Mouse (Mus musculus) heart, adult 8-10 months (tissue): ENCODE data around the gene Iqch. TPM values are rescaled to one million over a fixed set of nuclear protein-coding genes. Genes with fewer than 3 reads are reported as not detected.
A peak's percentile ranks its signal among the peaks of the same experiment; 100 is the strongest.

ENCODE experiments used
- DNase-seq: peaks from one replicate; pipeline ENCODE4 v3.0.0; 2022; ENCODE audit warnings: low spot score
- total RNA-seq, 4 experiments: library from RNA; stranded (reverse); gene quantifications; 2 replicates each; pipeline ENCODE4 v1.2.4; 2022

Gene Iqch
- total RNA-seq, 4 experiments from 2014 or later = not detected

GRCm38 (mm10) chr9:63495786-63496185 is 106.5 kb downstream of the Iqch start:
- no peak for DNase-seq

GRCm38 (mm10) chr9:63493746-63494145 is 108.5 kb downstream of the Iqch start:
- DNase-seq = no peak

GRCm38 (mm10) chr9:63492291-63492690 is 110.0 kb downstream of the Iqch start:
- no peak for DNase-seq

GRCm38 (mm10) chr9:63490521-63491307 is 111.6 kb downstream of the Iqch start:
- no peak for DNase-seq

- no peak for DNase-seq
Measured at GRCm38 (mm10) chr9:63489156-63489555, 113.1 kb downstream of the Iqch start.

GRCm38 (mm10) chr9:63465561-63465960 is 136.7 kb downstream of the Iqch start:
- no peak for DNase-seq

- peak; percentile 77 for DNase-seq
Measured at GRCm38 (mm10) chr9:63462296-63462695, 140.0 kb downstream of the Iqch start.

GRCm38 (mm10) chr9:63456401-63456800 is 145.9 kb downstream of the Iqch start:
- DNase-seq = no peak

- DNase-seq = no peak
Measured at GRCm38 (mm10) chr9:63454341-63454740, 148.0 kb downstream of the Iqch start.

GRCm38 (mm10) chr9:63450531-63451030 is 151.7 kb downstream of the Iqch start:
- DNase-seq = no peak

- DNase-seq = no peak
Measured at GRCm38 (mm10) chr9:63443695-63444094, 158.6 kb downstream of the Iqch start.

- no peak for DNase-seq
Measured at GRCm38 (mm10) chr9:63430652-63431051, 171.6 kb downstream of the Iqch start.

GRCm38 (mm10) chr9:63421096-63421736 is 181.1 kb downstream of the Iqch start:
- DNase-seq = no peak

GRCm38 (mm10) chr9:63420396-63420795 is 181.9 kb downstream of the Iqch start:
- no peak for DNase-seq

- DNase-seq = no peak
Measured at GRCm38 (mm10) chr9:63400176-63400575, 202.1 kb downstream of the Iqch start.

- DNase-seq = no peak
Measured at GRCm38 (mm10) chr9:63399463-63399815, 202.9 kb downstream of the Iqch start.

- peak; percentile 95 for DNase-seq
Measured at GRCm38 (mm10) chr9:63398611-63399462, 203.5 kb downstream of the Iqch start, which contains the start of gene 2300009A05Rik. 2300009A05Rik (minus strand) TSS chr9:63399246.

GRCm38 (mm10) chr9:63395612-63396011 is 206.7 kb downstream of the Iqch start:
- no peak for DNase-seq

GRCm38 (mm10) chr9:63391307-63391706 is 211.0 kb downstream of the Iqch start:
- DNase-seq = no peak

- DNase-seq = no peak
Measured at GRCm38 (mm10) chr9:63382761-63383160, 219.5 kb downstream of the Iqch start.

GRCm38 (mm10) chr9:63380326-63380725 is 222.0 kb downstream of the Iqch start:
- no peak for DNase-seq

GRCm38 (mm10) chr9:63378174-63378573 is 224.1 kb downstream of the Iqch start:
- no peak for DNase-seq
